9 mouse cellular contexts compared by ENCODE assay signal in genomic region chr16:72800121-72800749, GRCm38 (mm10).
A peak's percentile ranks its signal among the peaks of the same experiment; 100 is the strongest.
DNase-seq lines count a peak whose midpoint lies in the region; ATAC-seq and TF ChIP-seq lines count a peak whose summit lies in the region.
"Had no signal": no experiment of that assay in that cellular context is flagged by ENCODE, and none has a peak within 500 bp of the region (broad histone marks: within the 10 kb centered on the region; RNA-seq: fewer than 3 reads in every experiment).

No protein-coding gene starts in this region.

- no peak overlapping the region for H3K4me3 ChIP-seq in forebrain, embryonic 14.5 days (ENCODE audit: low read depth, low read length)
- no peak overlapping the region for H3K4me3 ChIP-seq in forebrain, embryonic 10.5 days
- H3K4me3 ChIP-seq in limb, embryonic 13.5 days: no peak overlapping the region

- H3K27ac ChIP-seq in forebrain, embryonic 14.5 days (ENCODE audit: low read depth, low read length): no peak overlapping the region
- no peak overlapping the region for H3K27ac ChIP-seq in forebrain, embryonic 10.5 days
- no peak overlapping the region for H3K27ac ChIP-seq in limb, embryonic 13.5 days

- no peak for TF ChIP-seq POLR2A in brain, embryonic 14.5 days (IDR thresholded peaks at IDR 0.05; ENCODE audit: borderline replicate concordance, extremely low read depth, insufficient read depth, insufficient read length, poor library complexity, severe bottlenecking)

- no peak for TF ChIP-seq CTCF in brain, embryonic 14.5 days (IDR thresholded peaks at IDR 0.05; ENCODE audit: borderline replicate concordance, extremely low read depth, insufficient read depth, insufficient read length)

- 0 out of 2 replicates have a peak, but pooled peaks cover 3% of the 10 kb centered on the region for H3K4me1 ChIP-seq in forebrain, embryonic 14.5 days (ENCODE audit: control insufficient read depth, insufficient read depth, low read length)
- peaks cover 31% of the 10 kb centered on the region for H3K4me1 ChIP-seq in forebrain, embryonic 10.5 days
- H3K4me1 ChIP-seq in limb, embryonic 13.5 days: peaks cover 43% of the 10 kb centered on the region

- 75% methylated on average over 15 of the region's 15 CpGs for WGBS in forebrain, embryonic 14.5 days
- WGBS in forebrain, embryonic 10.5 days: 81% methylated on average over 15 of the region's 15 CpGs
- 46% methylated on average over 15 of the region's 15 CpGs for WGBS in limb, embryonic 13.5 days

- H3K27me3 ChIP-seq in forebrain, embryonic 14.5 days (replicated peaks; ENCODE audit: control insufficient read depth, insufficient read depth, low read length): no peaks in the 10 kb centered on the region
- H3K27me3 ChIP-seq in forebrain, embryonic 10.5 days (ENCODE audit: poor library complexity, severe bottlenecking): no peaks in the 10 kb centered on the region
- no peaks in the 10 kb centered on the region for H3K27me3 ChIP-seq in limb, embryonic 13.5 days

- no peak for DNase-seq in forebrain, embryonic 14.5 days (ENCODE audit: low spot score)
- DNase-seq in forebrain, embryonic 10.5 days (ENCODE audit: extremely low spot score, low spot score): no peak
- DNase-seq in brain, embryonic 14.5 days (ENCODE audit: low read depth): peak; percentile 64
- peak; percentile 36 for DNase-seq in gastrocnemius, postnatal 10 days
- no peak for DNase-seq in embryo, embryonic 11 days
- DNase-seq in retina, postnatal 1 day: no peak
- no peak for DNase-seq in spleen, postnatal 10 days (ENCODE audit: low spot score in 2 of 2)
- DNase-seq: adrenal gland, postnatal 14 days had no signal

- H3K9ac ChIP-seq in forebrain, embryonic 14.5 days (ENCODE audit: low read length): no peak overlapping the region
- no peak overlapping the region for H3K9ac ChIP-seq in limb, embryonic 13.5 days

- H3K4me2 ChIP-seq in forebrain, embryonic 14.5 days (ENCODE audit: low read length): no peak overlapping the region
- peak overlapping the region; percentile 38 for H3K4me2 ChIP-seq in limb, embryonic 13.5 days (replicated peaks)

- ATAC-seq in forebrain, embryonic 14.5 days: 0 out of 2 replicates have a peak, but pooled peaks have one; percentile 46
- peak; percentile 70; the same call in 1 of the 2 replicates for ATAC-seq in limb, embryonic 13.5 days (ENCODE audit: low FRiP score, low read depth)

- no peaks in the 10 kb centered on the region for H3K9me3 ChIP-seq in forebrain, embryonic 14.5 days (replicated peaks; ENCODE audit: control insufficient read depth, low read length)
- no peaks in the 10 kb centered on the region; the same call in 1 of the 2 replicates for H3K9me3 ChIP-seq in forebrain, embryonic 10.5 days
- H3K9me3 ChIP-seq in limb, embryonic 13.5 days: no peaks in the 10 kb centered on the region

- no peaks in the 10 kb centered on the region for H3K36me3 ChIP-seq in forebrain, embryonic 14.5 days (ENCODE audit: control insufficient read depth, insufficient read depth, low read length)
- H3K36me3 ChIP-seq in forebrain, embryonic 10.5 days (replicated peaks): no peaks in the 10 kb centered on the region
- H3K36me3 ChIP-seq in limb, embryonic 13.5 days: peaks cover 7% of the 10 kb centered on the region; the same call in 1 of the 2 replicates

Comparison
In these comparisons a context has a peak if more than half of its experiments do, and no peak if none do; other contexts are left out.
1. DNase-seq: peak in brain, embryonic 14.5 days (single experiment) and gastrocnemius, postnatal 10 days (single experiment); none in forebrain, embryonic 14.5 days (single experiment), forebrain, embryonic 10.5 days (single experiment), embryo, embryonic 11 days (single experiment), retina, postnatal 1 day (single experiment) and spleen, postnatal 10 days (0 of 2).